Mouse (Mus musculus): ENCODE data around the gene Cd3eap.
A peak's percentile ranks its signal among the peaks of the same experiment; 100 is the strongest.

Gene Cd3eap

GRCm38 (mm10) chr7:19307739-19308453, 51.4 kb downstream of the Cd3eap start:
- DNase-seq (ENCODE audit: low spot score), result peak; percentile 61

- no peak for DNase-seq (ENCODE audit: low spot score)
Observed at GRCm38 (mm10) chr7:19306819-19307738, 52.2 kb downstream of the Cd3eap start.
